Mouse (Mus musculus): Measurements from ENCODE around the gene Tectb.

The Tectb gene

DNA sequence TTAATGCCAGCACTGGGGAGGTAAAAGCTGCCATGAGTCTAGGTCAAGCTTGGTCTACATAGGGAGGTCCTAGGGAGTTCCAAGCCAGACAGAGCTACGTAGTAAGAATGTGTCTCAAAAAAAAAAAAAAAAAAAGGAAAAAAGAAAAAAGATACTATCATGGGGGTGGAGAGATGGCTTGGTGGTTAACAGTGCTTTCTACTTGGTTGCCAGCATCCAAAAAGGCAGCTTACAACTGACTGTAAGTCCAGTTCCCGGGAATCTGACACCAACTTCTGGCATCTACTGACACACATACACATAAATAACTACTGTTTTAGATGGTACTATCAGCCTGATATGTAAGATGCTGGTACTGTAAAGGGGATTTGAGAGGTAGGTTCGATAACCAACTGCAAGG is 28.6 kb downstream of the Tectb start:
- no peak for DNase-seq (ENCODE audit: low spot score in 2 of 2)

DNA sequence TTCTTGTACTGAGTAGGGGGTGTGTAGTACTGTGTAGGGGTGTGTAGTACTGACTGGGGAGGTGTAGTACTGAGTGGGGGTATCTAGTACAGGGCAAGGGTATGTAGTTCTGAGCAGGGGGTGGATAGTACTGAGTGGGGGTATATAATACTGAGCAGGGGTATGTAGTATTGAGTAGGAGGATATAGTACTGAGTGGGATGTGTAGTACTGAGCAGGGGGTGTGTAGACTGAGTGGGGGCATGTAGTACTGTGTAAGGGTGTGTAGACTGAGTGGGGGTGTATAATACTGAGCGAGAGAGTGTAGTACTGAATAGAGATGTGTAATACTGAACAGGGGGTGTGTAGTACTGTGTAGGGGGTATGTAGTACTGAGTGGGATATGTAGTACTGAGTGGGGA is 31.2 kb downstream of the Tectb start:
- DNase-seq (ENCODE audit: low spot score in 2 of 2), result no peak

DNA sequence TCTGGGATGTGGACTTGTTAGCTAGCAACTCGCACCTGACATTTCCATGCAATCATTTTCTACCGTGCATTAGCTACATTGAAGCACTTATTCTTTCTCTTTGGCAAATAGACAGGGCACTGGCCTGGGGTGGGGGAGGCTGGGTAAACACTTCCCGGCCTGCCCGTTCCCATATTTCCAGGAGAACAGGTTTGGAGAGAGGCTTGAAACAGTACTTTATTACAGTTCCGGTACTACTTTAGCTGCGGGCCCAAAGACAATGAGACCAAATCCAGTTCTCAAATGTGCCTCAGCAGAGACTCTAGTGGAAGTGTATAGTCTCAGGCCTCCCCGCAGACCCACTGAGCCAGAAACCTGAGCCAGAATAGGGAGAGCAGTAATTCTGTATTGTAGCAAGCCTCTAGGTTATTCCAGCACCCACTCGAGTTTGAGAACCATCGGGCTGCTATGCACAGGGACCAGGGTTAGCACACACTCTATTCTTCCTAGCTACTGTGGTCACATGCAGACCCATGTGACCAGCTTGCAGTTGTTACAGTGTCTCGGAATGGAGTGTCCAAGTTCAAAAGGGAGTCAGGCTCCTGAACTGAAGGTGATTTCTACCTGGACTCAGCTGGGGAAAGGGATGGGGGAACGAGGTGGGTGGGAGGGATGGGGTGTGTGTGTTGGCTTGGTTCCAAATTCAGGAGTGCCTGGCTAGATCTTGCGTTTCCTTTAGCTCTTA is 33.2 kb downstream of the Tectb start:
- no peak for DNase-seq (ENCODE audit: low spot score in 2 of 2)

DNA sequence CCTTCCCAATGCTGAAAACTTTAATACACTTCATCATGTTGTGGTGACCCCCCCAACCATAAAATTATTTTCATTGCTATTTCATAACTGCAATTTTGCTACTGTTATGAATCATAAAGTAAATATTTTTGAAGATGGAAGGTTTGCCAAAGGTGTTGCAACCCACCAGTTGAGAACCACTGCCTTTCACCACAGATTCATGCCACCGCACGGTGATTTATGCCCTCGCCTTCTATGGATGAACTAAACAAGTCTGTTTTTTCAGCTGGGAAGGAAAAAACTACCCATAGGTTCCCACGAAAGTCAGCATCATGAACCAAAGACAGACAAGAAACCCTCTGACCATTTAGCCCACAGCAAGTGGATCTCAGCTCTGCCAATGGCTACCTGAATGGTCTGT is 36.3 kb downstream of the Tectb start:
- DNase-seq (ENCODE audit: low spot score in 2 of 2), result no peak

DNA sequence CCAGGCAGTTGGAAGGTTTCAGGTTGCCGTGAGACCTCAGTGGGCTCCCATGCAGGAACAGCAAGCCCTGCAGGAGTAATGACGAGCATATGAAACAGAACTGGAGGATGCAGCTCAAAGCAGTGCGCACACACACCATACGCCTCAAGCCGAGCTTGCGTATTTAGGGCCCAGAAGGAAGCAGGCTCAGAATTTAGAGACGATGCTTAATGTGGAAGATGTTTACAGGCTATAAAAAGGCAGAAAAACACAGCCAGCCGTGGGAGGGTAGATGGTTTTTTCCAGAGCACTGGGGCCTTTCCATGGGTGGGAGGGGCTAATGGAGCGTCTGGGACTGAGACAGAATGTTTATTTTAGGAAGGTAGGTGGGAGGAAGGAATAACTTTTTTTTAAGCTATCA is 36.8 kb downstream of the Tectb start:
- no peak for DNase-seq (ENCODE audit: low spot score in 2 of 2)

DNA sequence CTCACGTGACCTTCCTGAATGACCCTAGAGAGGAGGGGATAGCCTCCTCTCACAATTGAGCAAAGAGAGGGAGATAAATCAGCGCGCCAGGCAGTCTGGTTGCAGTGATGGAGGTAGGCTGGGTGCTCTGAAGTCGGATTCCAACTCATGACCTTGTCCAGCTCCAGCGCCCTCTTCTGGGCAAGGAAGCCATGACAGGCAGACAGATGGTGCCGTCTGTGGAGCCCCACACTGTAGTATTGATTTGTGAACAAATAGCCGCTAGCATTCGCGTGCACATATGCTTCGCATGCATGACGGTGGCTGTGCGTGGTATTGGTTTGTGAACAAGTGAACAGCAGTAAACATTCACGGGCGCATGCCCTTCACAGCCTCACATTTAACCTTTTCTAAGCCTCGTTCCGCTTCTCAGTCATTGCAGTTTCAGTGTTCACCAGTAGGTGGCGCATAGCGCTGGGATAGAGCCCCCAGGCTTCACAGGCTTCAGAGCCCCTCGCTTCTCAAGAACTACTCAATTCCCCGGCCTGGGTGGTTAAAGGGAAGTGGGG is 37.7 kb downstream of the Tectb start:
- peak; percentile 55 to 77 for DNase-seq (ENCODE audit: low spot score in 2 of 2)

DNA sequence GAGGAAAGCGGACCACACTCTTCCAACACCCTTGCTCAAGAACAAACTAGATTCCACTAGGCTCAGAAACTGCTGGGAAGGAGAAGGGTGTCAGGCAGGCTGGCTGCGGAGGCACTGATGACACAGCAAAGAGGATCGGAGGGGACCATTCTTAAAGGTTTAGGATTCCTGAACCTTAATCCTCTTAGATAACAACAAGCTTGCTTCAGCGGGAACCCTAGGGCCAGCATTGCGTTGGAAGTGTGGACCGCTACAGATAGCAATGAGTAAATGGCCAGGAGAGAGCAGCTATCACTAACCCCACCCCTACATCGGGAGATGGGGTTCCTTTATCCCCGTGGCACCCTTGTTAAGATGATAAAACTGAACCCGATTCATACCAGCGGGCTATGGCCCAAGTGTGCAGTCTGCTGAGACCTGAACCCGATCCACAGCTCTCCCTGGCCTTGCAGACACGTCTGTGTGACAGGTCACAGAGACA is 38.2 kb downstream of the Tectb start:
- DNase-seq (ENCODE audit: low spot score in 2 of 2), result no peak

DNA sequence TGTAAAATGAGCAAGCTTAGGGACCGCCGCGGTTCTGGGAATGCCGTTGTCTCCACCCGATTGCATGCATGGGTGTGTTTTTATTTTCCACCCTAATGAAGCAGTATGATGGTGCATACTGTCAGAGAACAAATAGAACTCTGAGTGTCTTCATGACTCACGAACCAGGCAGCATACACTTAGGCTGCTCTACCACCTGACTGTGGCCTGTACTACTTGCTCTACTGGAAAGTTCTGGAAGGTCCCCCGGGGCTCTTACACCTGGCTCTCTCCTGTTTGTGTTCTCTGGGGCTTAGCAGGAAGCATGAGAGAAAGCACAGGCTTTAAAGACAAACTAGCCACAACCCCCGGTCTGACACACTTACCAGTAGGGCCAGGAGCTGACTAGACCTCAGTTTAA is 38.8 kb downstream of the Tectb start:
- no peak for DNase-seq (ENCODE audit: low spot score in 2 of 2)

DNA sequence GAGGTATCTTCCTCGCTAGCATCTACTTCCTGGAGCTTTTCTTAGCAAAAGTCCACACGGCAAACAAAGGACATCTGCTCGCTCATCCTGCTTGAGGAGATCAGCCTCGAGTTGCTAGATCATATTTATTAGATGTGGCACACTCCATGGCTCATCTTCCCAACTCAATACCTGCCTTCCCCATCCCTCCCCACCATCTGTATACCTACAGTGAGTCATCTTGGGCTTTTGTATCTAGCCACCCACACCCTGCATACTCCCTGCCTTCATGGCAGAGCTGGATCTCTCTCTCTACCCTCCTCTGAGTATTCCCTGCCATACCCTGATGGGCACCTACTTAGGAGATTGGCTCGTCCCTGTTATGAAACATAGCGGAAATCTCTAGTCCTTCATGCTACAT is 40.7 kb downstream of the Tectb start:
- DNase-seq (ENCODE audit: low spot score in 2 of 2), result no peak

DNA sequence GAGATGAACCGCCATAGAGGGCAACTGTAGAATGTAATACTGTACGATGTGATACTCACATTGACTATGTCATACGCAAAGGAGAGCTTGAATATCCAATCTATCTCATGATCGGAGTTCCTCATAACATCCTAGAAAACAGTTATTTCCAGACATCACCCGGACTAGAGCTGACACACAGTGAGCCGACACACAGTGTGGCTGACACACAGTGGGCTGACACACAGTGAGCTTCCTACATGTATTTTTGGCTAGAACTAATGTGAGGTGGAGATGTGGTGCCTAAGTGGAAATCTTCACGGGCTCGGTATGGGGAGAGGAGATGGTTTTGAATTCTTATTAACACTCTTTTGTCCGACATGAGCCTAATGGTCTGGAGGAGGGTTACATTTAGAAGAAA is 41.7 kb downstream of the Tectb start:
- DNase-seq (ENCODE audit: low spot score in 2 of 2), result no peak

DNA sequence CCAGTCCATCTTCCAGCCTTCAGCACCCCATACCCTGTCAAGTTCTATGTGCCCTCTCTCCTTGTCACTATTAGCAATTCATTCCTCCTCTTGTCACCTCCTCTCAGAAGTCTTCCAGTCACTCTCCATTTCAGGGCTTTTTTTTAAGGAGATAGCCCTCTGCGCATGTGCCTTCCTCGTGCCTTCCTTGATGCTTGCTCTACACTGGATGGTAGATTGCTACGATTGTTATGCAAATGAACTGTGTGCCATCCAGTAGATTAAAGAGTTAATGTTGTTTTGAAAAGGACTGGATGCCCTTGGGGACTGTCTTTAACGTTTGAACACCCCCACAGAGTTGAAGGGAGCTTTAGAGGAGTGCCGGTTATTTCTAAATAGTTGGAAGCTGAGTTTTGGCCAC is 46.1 kb downstream of the Tectb start:
- no peak for DNase-seq (ENCODE audit: low spot score in 2 of 2)

DNA sequence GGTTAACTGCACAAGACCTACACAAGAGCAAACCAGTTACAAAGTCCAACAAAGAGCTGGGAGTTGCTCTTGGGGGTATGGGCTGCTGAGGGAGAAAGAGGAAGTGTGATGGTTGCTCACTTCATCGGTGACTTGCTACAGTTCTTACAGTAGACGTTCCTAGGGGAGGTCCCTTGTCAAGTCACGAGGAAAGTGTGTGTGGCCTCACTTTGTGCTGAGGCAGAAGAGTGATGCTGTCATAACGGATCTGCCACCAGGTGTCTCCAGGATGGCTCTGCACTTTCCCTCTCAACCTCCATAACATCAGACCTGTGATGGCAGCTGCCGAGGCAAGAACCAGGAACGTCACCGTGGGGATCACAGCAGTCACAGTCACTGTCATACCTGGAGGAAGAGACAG is 46.6 kb downstream of the Tectb start:
- DNase-seq (ENCODE audit: low spot score in 2 of 2), result no peak

DNA sequence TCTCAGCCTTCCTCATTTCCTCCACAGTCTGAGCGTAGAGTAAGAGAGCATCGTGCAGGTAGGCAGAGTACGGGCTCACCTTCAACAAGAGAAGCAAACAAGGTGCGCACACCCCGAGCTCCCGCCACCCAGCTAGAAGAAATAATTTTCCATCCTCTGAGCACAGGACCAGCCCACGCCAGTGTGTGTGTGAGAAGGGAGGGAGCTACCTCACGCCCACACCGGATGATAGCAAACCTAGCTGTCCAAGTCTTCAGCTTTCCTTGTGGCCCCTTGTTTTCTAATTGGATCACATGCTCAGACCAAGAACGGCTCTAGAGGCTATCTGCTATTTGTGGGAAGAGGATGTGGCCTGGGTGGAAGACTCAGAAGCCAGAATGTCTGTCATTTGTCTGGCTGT is 50.5 kb downstream of the Tectb start:
- DNase-seq (ENCODE audit: low spot score in 2 of 2), result no peak

DNA sequence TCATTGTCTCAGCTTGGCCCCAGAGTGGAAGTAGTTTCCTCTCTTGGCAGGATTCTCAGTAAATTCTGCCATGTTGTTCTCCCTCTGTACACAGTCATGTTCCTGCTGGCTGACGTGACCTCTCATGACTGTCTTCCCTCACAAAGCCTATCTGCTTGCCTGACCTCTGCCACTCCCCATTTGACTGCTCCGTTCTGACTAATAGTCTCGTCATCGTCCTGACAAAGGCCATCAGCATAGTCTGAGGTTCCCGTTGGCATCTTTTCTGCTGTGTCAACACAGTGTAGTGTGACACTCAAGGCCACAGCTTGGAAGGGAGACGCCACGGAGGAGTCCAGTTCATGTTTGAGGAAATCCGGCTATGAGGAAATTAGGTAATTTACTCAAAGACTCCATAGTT is 51.6 kb downstream of the Tectb start:
- peak; percentile 44 to 56 for DNase-seq (ENCODE audit: low spot score in 2 of 2)

DNA sequence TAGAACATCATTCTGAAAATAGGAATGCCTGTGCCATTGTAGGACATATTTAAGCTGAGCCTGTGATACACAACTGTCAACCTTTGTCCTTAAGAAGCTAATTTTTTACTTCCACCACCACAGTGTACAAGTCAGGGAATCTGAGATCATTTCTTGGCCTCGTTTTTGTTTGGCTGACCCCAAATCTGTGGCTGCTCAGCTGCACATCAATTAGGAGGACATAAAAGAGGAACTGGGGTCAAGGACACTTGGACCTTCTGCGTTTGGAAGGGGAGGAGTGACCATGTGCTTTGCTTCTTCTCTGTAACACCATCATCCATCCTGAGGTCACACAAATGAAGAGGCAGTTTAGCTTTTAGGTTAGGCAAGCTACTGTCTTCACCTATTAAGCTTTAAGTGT is 55.5 kb downstream of the Tectb start:
- DNase-seq (ENCODE audit: low spot score in 2 of 2), result no peak

DNA sequence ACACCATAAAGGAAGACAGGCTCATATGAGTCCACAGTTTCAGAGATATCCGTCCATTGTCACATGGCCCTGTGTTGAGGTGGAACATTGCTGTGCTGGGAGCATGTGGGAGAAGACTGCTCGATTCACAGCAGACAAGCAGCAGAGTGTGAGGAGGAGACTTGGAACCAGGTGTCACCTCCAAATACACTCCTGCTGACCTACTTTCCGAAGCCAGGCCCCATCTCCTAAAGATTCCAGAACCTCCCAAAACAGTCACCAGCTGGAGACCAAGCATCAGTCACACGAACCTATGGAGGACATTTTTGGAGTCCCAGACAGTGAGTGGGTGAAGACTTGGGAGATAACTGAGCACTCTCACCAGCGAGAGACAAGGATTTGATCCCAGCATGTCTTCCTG is 56.0 kb downstream of the Tectb start:
- no peak for DNase-seq (ENCODE audit: low spot score in 2 of 2)

DNA sequence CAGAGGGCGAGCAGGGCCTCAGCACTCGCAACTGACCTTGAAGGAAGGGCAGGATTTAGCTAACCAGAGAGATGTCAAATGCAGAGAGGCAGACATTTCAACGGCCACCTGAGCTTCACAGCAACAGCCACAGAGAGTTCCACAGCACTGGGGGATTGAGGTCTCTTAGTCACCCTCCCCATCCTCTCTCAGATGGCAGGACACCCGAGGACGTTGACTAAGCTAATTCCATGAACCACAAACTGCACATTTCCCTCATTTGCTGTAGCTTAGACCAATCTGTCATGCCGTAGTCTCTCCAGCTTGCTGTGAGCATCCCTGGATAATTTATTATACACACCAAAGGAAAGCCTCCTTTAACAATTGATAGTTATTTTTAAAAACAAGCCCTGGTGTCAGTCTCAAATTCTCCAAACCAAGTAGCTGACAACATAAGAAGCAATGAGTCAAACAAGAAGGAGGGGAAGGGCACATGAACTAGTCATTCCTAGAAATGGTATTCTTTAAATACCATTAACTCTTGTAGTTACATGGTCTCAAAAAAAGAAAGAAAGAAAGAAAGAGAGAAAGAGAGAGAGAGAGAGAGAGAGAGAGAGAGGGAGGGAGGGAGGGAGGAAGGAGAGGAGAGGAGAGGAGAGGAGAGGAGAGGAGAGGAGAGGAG is 59.4 kb downstream of the Tectb start:
- DNase-seq (ENCODE audit: low spot score in 2 of 2), result no peak

DNA sequence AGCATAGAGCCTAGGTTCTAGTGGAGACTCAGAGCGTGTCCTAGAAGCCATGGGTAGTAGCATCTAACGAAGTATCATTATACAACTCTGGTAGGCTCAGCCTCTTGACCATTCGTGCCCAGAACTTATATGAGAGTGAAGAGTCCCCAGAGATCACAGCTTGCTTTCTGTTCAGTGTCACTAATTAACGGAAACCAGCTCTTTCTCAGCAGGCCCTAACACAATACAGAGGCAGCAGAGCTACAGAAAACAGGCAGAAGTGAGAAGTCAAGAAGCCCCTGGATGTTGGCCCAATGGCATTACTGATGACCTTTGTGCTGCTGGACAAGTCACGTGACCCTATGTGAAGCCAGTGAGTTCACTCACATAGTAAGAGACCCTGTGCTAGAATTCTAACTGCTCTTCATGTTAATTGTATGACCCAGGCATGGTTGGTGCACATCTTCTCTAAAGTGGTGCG is 60.7 kb downstream of the Tectb start, which contains the start of gene Gucy2g:
Gucy2g (minus strand) TSS at position 51 of the 460 bp plus-strand sequence.
- DNase-seq (ENCODE audit: low spot score in 2 of 2), result no peak

DNA sequence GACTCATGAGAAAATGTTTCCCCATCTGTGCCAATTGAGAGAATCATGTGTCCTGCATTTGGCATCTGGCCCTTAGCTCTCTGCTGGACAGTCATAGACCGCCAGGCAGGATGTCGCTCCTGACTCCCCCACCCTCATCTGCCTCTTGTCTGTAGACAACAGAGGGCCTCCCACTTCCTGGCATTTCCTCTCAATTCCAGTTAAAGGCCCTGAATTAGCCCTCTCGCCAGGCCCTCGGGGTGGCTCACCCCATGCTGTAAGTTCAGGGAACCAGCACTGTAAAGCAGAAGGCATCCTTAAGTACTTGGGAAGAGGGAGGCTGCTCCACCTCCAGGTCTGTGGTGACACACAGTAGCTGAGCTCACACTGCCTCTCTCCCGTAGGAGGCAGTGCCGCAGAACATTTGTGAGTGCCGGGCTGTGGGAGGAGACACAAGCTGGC is 64.3 kb downstream of the Tectb start:
- DNase-seq (ENCODE audit: low spot score in 2 of 2), result peak; percentile 86 to 91

All from heart, adult 9 months (tissue).